Mouse (Mus musculus): ENCODE data around the gene Ndufaf1. TPM values are rescaled to one million over a fixed set of nuclear protein-coding genes. Genes with fewer than 3 reads are reported as not detected.
"Not testable (repeated sequence)": the region's sequence is repeated elsewhere in the genome, so short reads cannot be mapped to it uniquely, and the experiment has no call there.

The Ndufaf1 gene
- polyA plus RNA-seq, 1 experiment = 1.4 TPM

DNA sequence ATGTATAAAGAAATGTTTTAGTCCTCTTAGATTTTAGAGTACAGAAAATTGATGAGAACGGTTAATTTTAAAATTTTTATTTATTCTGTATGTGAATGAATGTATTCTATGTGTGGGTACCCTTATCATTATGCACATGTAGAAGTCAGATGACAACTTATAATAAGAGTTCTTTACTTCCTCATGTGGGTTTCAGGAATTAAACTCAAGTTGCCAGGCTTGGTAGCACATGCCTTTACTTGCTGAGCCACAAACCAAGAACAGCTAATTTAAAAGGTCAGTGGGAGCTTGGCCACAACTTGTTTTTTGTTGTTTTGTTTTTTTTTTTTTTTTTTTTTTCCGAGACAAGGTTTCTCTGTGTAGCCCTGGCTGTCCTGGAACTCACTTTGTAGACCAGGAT lies 32.2 kb upstream of the Ndufaf1 start:
- 94% methylated on average over 2 of the region's 2 CpGs for WGBS
- H3K27me3 ChIP-seq (ENCODE audit: control insufficient read depth, insufficient read depth, low read length) = no peaks in the 10 kb centered on the region
- H3K4me1 ChIP-seq (ENCODE audit: control insufficient read depth, insufficient read depth, insufficient read length, low read length) = no peaks in the 10 kb centered on the region
- H3K4me3 ChIP-seq (ENCODE audit: low read depth, low read length) = no peak overlapping the region
- TF ChIP-seq POLR2A (IDR thresholded peaks at IDR 0.05; ENCODE audit: low read depth, low read length) = no peak
- TF ChIP-seq CTCF (IDR thresholded peaks at IDR 0.05; ENCODE audit: extremely low read depth, insufficient read length, insufficient replicate concordance, low read depth, low read length) = no peak
- H3K36me3 ChIP-seq (ENCODE audit: control insufficient read depth, insufficient read depth, low read length) = peaks cover 16% of the 10 kb centered on the region; the same call in 1 of the 2 replicates
- H3K27ac ChIP-seq (ENCODE audit: insufficient read depth, low read depth, low read length) = no peak overlapping the region

DNA sequence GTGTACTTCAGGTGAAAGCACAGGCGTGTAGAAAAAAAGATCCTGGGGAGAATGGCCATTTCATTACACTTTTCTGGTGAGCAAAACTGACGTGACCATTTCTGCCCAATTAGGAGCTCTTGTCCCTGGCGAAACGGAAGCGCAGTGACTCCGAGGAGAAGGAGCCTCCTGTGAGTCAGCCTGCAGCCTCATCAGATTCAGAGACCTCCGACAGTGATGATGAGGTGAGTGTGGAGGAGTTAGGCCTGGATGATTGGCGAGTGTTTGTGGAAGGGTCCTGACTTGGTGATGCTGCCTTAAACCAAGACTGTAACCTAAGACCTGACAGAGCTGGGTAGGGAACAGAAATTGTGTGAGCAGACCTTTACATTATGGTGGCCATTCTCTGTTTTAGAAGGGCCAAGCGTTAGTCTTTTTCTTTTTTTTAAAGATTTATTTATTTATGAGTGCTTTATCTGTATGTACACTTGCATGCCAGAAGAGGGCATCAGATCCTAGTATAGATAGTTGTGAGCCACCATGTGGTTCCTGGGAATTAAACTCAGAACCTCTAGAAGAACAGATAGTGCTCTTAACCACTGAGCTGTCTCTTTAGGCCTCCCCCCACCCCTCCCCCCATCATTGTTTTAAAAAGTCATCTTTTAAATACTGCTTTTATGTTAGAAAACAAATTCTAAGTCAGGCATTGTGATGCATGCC lies 29.5 kb upstream of the Ndufaf1 start:
- Histone ChIP-seq H3K27me3 (ENCODE audit: control insufficient read depth, insufficient read depth, low read length) (no peaks in the 10 kb centered on the region), H3K36me3 (ENCODE audit: control insufficient read depth, insufficient read depth, low read length) (peaks cover 12% of the 10 kb centered on the region; the same call in 1 of the 2 replicates), H3K4me1 (ENCODE audit: control insufficient read depth, insufficient read depth, insufficient read length, low read length) (no peaks in the 10 kb centered on the region), H3K27ac (ENCODE audit: insufficient read depth, low read depth, low read length) (no peak overlapping the region), H3K4me3 (ENCODE audit: low read depth, low read length) (no peak overlapping the region)
- 79% methylated on average over 9 of the region's 9 CpGs for WGBS
- TF ChIP-seq CTCF (IDR thresholded peaks at IDR 0.05; ENCODE audit: extremely low read depth, insufficient read length, insufficient replicate concordance, low read depth, low read length) (no peak), POLR2A (IDR thresholded peaks at IDR 0.05; ENCODE audit: low read depth, low read length) (no peak)

DNA sequence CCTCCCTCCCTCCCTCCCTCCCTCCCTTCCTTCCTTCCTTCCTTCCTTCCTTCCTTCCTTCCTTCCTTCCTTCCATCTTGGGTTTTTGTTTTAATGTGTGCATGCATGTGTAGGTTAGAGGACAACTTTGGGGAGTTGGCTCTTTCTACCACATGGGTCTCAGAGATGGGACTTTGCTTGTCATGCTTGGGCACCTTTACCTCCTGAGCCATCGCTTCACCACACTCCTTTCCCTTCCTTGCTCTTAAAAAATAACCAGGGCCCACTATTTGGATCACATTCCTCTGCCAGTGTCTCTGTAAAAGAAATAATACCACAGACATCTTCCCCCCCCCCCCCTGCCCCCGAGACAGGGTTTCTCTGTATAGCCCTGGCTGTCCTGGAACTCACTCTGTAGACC lies 21.1 kb upstream of the Ndufaf1 start:
- 87% methylated on average over 2 of the region's 2 CpGs for WGBS
- Histone ChIP-seq H3K27ac (ENCODE audit: insufficient read depth, low read depth, low read length) (no peak overlapping the region), H3K4me1 (ENCODE audit: control insufficient read depth, insufficient read depth, insufficient read length, low read length) (no peaks in the 10 kb centered on the region; the same call in 1 of the 2 replicates), H3K27me3 (ENCODE audit: control insufficient read depth, insufficient read depth, low read length) (no peaks in the 10 kb centered on the region), H3K4me3 (ENCODE audit: low read depth, low read length) (no peak overlapping the region), H3K36me3 (ENCODE audit: control insufficient read depth, insufficient read depth, low read length) (peaks cover 7% of the 10 kb centered on the region; the same call in 1 of the 2 replicates)
- TF ChIP-seq POLR2A (IDR thresholded peaks at IDR 0.05; ENCODE audit: low read depth, low read length) = no peak

DNA sequence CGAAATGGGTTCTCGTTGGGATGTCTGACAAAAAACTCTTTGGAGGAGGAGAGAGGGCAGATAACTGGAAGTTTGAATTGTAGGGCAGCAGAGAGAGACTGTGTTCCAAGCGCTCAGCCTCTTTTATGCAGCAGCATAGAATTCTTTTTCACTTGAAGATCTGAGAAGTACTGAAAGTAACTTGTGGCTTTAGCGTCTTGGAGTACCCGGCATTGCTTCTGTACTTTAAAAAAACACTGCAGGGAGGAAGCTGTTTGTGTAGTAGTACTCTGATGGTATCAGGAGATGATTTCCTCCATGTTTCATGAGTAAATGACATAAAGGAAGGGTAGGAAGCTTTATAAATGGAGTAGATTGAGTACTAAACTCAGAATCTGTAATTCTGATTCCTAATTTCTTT lies 13.2 kb upstream of the Ndufaf1 start:
- WGBS = under 1% methylated on average over 5 of the region's 5 CpGs
- Histone ChIP-seq H3K27me3 (ENCODE audit: control insufficient read depth, insufficient read depth, low read length) (no peaks in the 10 kb centered on the region), H3K36me3 (ENCODE audit: control insufficient read depth, insufficient read depth, low read length) (peaks cover 3% of the 10 kb centered on the region; the same call in 1 of the 2 replicates), H3K27ac (ENCODE audit: insufficient read depth, low read depth, low read length) (no peak overlapping the region), H3K4me3 (ENCODE audit: low read depth, low read length) (peak overlapping the region; percentile 98), H3K4me1 (ENCODE audit: control insufficient read depth, insufficient read depth, insufficient read length, low read length) (no peaks in the 10 kb centered on the region)
- TF ChIP-seq CTCF (IDR thresholded peaks at IDR 0.05; ENCODE audit: extremely low read depth, insufficient read length, insufficient replicate concordance, low read depth, low read length) (no peak), POLR2A (IDR thresholded peaks at IDR 0.05; ENCODE audit: low read depth, low read length) (no peak)

DNA sequence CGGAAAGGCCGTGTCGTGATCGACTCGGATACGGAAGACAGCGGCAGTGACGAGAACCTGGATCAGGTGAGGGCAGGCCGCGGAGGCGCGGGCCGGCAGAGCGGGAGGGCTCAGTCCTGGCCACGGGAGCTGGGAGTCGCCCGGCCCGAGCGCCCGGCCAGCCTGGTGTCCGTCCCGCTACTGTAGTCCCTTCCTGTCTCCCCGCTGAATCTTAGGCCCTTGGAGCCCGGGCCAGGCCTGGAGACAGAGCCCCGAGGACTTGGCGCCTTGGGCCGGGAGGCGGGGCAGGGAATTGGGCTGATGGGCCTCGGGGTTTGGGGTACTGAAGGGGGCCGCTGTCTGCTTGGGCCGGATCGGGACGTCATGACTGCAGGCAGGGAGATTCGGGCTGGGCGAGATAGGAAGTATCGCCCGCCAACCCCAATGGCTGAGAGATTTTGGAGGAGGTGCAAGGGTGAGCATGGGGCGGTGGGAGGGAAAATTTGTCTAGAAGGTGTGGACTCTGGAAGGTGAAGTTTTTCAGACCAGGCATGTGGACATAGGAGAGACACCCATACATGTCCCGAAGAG lies 12.7 kb upstream of the Ndufaf1 start:
- Histone ChIP-seq H3K4me1 (ENCODE audit: control insufficient read depth, insufficient read depth, insufficient read length, low read length) (no peaks in the 10 kb centered on the region), H3K4me3 (ENCODE audit: low read depth, low read length) (peak overlapping the region; percentile 98), H3K36me3 (ENCODE audit: control insufficient read depth, insufficient read depth, low read length) (peaks cover 2% of the 10 kb centered on the region; the same call in 1 of the 2 replicates), H3K27ac (ENCODE audit: insufficient read depth, low read depth, low read length) (no peak overlapping the region), H3K27me3 (ENCODE audit: control insufficient read depth, insufficient read depth, low read length) (no peaks in the 10 kb centered on the region)
- under 1% methylated on average over 38 of the region's 39 CpGs for WGBS
- TF ChIP-seq POLR2A (IDR thresholded peaks at IDR 0.05; ENCODE audit: low read depth, low read length) = no peak
- TF ChIP-seq CTCF (IDR thresholded peaks at IDR 0.05; ENCODE audit: extremely low read depth, insufficient read length, insufficient replicate concordance, low read depth, low read length) = no peak

DNA sequence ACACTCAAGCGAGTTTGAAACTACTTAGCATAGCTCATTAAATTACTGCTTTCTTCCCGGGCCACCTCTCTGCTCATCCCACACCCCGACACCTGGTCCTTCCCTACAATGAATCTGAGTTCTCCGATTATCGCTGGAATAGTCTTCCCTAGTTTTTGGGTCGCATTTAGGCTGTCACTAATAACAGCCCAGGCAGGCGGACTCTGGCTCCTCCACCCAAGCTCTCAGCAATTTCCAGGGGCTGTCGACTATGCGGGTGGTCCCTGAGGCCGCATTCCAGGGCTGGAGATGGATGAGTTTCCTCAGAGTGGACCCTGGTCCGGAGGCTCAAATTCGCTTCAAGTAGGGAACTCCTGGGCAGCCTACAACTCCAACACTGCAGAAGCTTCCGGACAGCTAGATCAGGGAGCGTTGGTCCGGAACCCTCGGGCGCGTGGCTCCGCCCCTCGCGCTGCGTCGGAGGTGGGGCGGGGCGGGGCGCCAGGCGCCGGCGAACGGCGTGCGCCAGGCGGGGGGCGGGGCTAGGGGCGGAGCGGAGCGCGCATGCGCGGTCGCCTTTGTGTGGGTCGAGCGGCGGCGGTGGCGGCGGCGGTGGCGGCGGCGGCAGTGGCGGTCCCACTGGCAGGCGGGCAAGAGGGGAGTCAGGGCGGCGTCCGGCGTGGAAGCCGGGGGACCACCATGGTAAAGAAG lies 12.0 kb upstream of the Ndufaf1 start, which contains the start of gene Rtf1:
Gene Rtf1 (plus strand): TSS at position 544 of the 690 bp plus-strand sequence.
- no peaks in the 10 kb centered on the region for H3K36me3 ChIP-seq (ENCODE audit: control insufficient read depth, insufficient read depth, low read length)
- H3K27ac ChIP-seq (ENCODE audit: insufficient read depth, low read depth, low read length) = peak within 1 kb of the TSS; percentile 78
- TF ChIP-seq CTCF (IDR thresholded peaks at IDR 0.05; ENCODE audit: extremely low read depth, insufficient read length, insufficient replicate concordance, low read depth, low read length) = peak; percentile 21; the same call in 1 of the 2 replicates
- peak; percentile 96 for TF ChIP-seq POLR2A (IDR thresholded peaks at IDR 0.05; ENCODE audit: low read depth, low read length)
- WGBS = under 1% methylated on average over 58 of the region's 58 CpGs
- H3K27me3 ChIP-seq (ENCODE audit: control insufficient read depth, insufficient read depth, low read length) = no peaks in the 10 kb centered on the region
- H3K4me3 ChIP-seq (ENCODE audit: low read depth, low read length) = peak within 1 kb of the TSS; percentile 98
- H3K4me1 ChIP-seq (ENCODE audit: control insufficient read depth, insufficient read depth, insufficient read length, low read length) = no peaks in the 10 kb centered on the region

DNA sequence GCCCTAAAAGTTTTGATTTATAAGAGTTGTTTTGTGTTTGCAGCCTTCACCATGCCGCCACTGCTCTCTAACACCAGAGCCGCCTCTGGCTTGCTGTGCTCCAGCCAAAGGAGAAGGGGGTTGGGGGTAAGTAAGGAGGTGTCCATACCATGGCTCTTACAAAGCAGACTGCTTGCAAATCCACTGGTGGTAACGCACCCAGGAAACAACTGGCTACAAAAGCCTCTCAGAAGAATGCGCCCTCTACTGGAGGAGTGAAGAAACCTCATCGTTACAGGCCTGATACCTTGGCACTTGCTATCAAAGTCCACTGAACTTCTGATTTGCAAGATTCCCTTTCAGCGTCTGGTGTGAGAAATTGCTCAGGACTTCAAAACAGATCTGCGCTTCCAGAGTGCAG lies 6.4 kb upstream of the Ndufaf1 start:
- no peaks in the 10 kb centered on the region for H3K27me3 ChIP-seq (ENCODE audit: control insufficient read depth, insufficient read depth, low read length)
- WGBS = 21% methylated on average over 7 of the region's 7 CpGs
- TF ChIP-seq POLR2A (IDR thresholded peaks at IDR 0.05; ENCODE audit: low read depth, low read length) (no peak), CTCF (IDR thresholded peaks at IDR 0.05; ENCODE audit: extremely low read depth, insufficient read length, insufficient replicate concordance, low read depth, low read length) (peak; percentile 59; the same call in 1 of the 2 replicates)
- H3K4me3 ChIP-seq (ENCODE audit: low read depth, low read length) = no peak overlapping the region
- no peak overlapping the region for H3K27ac ChIP-seq (ENCODE audit: insufficient read depth, low read depth, low read length)
- H3K36me3 ChIP-seq (ENCODE audit: control insufficient read depth, insufficient read depth, low read length) = no peaks in the 10 kb centered on the region
- H3K4me1 ChIP-seq (ENCODE audit: control insufficient read depth, insufficient read depth, insufficient read length, low read length) = no peaks in the 10 kb centered on the region

DNA sequence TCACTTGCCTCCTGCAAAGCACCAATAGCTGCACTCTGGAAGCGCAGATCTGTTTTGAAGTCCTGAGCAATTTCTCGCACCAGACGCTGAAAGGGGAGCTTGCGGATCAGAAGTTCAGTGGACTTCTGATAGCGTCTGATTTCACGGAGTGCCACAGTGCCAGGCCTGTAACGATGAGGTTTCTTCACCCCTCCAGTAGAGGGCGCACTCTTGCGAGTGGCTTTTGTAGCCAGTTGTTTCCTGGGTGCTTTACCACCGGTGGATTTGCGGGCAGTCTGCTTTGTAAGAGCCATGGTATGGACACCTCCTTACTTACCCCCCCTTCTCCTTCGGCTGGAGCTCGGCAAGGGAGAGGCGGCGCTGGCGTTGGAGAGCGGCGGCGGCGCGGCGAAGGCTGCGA lies 3.1 kb upstream of the Ndufaf1 start:
- H3K27me3 ChIP-seq (ENCODE audit: control insufficient read depth, insufficient read depth, low read length); H3K4me3 ChIP-seq (ENCODE audit: low read depth, low read length); H3K36me3 ChIP-seq (ENCODE audit: control insufficient read depth, insufficient read depth, low read length); H3K4me1 ChIP-seq (ENCODE audit: control insufficient read depth, insufficient read depth, insufficient read length, low read length); H3K27ac ChIP-seq (ENCODE audit: insufficient read depth, low read depth, low read length): not testable (repeated sequence)
- WGBS = 74% methylated on average over 22 of the region's 23 CpGs

Measured in small intestine, adult 2 months (tissue).